Mouse (Mus musculus) embryonic facial prominence, embryonic 11.5 days (tissue): ENCODE measurements around the gene Gpr135. TPM values are rescaled to one million over a fixed set of nuclear protein-coding genes. Genes with fewer than 3 reads are reported as not detected.

ENCODE experiments used
- ATAC-seq: fragments of 200-750 bp; cut with Nextera tagmentation; replicated peaks from 2 replicates; pipeline ENCODE4 v1.8.0; 2017; ENCODE audit warnings: low read depth; ENCODE audit not compliant: insufficient number of reproducible peaks, low FRiP score, low TSS enrichment
- DNase-seq: peaks from one replicate; pipeline ENCODE4 v3.0.0-alpha.2; 2015; ENCODE audit warnings: low spot score
- H3K27ac ChIP-seq: fragments of 300-500 bp; sonication (generic); replicated peaks from 2 replicates; pipeline ENCODE4 v1.5.1; 2014; ENCODE audit warnings: mild to moderate bottlenecking, low read depth, low read length, control low read depth
- H3K27me3 ChIP-seq: fragments of 300-500 bp; sonication (generic); 2 replicates; pipeline ENCODE4 v1.6.1; 2014; ENCODE audit warnings: mild to moderate bottlenecking, low read length, moderate library complexity, mixed read lengths; ENCODE audit not compliant: control insufficient read depth, insufficient read depth
- H3K36me3 ChIP-seq: fragments of 300-500 bp; sonication (generic); replicated peaks from 2 replicates; pipeline ENCODE4 v1.6.1; 2014; ENCODE audit warnings: low read depth, mild to moderate bottlenecking, low read length, moderate library complexity, mixed read lengths; ENCODE audit not compliant: control insufficient read depth, insufficient read depth
- H3K4me1 ChIP-seq: fragments of 300-500 bp; sonication (generic); 2 replicates; pipeline ENCODE4 v1.6.1; 2014; ENCODE audit warnings: low read length, mixed read lengths; ENCODE audit not compliant: control insufficient read depth, insufficient read depth
- H3K4me2 ChIP-seq: fragments of 300-500 bp; sonication (generic); 2 replicates; pipeline ENCODE4 v1.6.1; 2014; ENCODE audit warnings: low read depth, mild to moderate bottlenecking, control low read depth, low read length, moderate library complexity
- H3K4me3 ChIP-seq: fragments of 300-500 bp; sonication (generic); 2 replicates; pipeline ENCODE4 v1.5.1; 2014; ENCODE audit warnings: low read depth, low read length, control low read depth
- H3K9ac ChIP-seq: fragments of 300-500 bp; sonication (generic); replicated peaks from 2 replicates; pipeline ENCODE4 v1.6.1; 2014; ENCODE audit warnings: mild to moderate bottlenecking, control low read depth, low read length
- H3K9me3 ChIP-seq: fragments of 300-500 bp; sonication (generic); replicated peaks from 2 replicates; pipeline ENCODE4 v1.6.1; 2016; ENCODE audit warnings: mild to moderate bottlenecking, low read length, inconsistent platforms, mixed read lengths; ENCODE audit not compliant: control insufficient read depth
- whole genome bisulfite sequencing: fragments of 180-500 bp; shearing (Covaris S2); extraction: QIAGEN DNeasy Blood & Tissue Kit; methylation state at CpG from one replicate; pipeline ENCODE4 v1.1.7; 2014; 5-methylcytosine and 5-hydroxymethylcytosine counted together
- polyA plus RNA-seq: library from polyadenylated mRNA; unstranded; fragments of >200 nt; fragmentation: Nextera tagmentation; extraction: Ambion mirVana; gene quantifications from 2 replicates; pipeline ENCODE4 v1.2.1, GENCODE M21; 2014

Gene Gpr135
- polyA plus RNA-seq, 1 experiment from 2014 or later: 0.55 TPM

- no peak overlapping the region for H3K4me3 ChIP-seq
- no peak overlapping the region for H3K4me2 ChIP-seq
- H3K4me1 ChIP-seq: no peaks in the 10 kb centered on the region
- H3K9me3 ChIP-seq: no peaks in the 10 kb centered on the region
- 65% methylated on average over 3 of the region's 3 CpGs for WGBS
- H3K36me3 ChIP-seq: no peaks in the 10 kb centered on the region
- no peak for ATAC-seq
- no peak overlapping the region for H3K27ac ChIP-seq
- H3K9ac ChIP-seq: no peak overlapping the region
- no peak for DNase-seq
- H3K27me3 ChIP-seq: no peaks in the 10 kb centered on the region
Measured at GRCm38 (mm10) chr12:72081961-72082360, 11.0 kb upstream of the Gpr135 start.

GRCm38 (mm10) chr12:72078248-72078647 is 7.3 kb upstream of the Gpr135 start:
- ATAC-seq: no peak
- H3K4me3 ChIP-seq: no peak overlapping the region
- H3K36me3 ChIP-seq: no peaks in the 10 kb centered on the region
- H3K9me3 ChIP-seq: no peaks in the 10 kb centered on the region
- no peak overlapping the region for H3K27ac ChIP-seq
- no peak overlapping the region for H3K4me2 ChIP-seq
- no peak for DNase-seq
- H3K27me3 ChIP-seq: no peaks in the 10 kb centered on the region
- no peak overlapping the region for H3K9ac ChIP-seq
- 92% methylated on average over 3 of the region's 3 CpGs for WGBS
- no peaks in the 10 kb centered on the region for H3K4me1 ChIP-seq

- WGBS: 3% methylated on average over 40 of the region's 40 CpGs
- H3K27ac ChIP-seq: no peak overlapping the region
- H3K9ac ChIP-seq: peak overlapping the region; percentile 69
- peaks cover 9% of the 10 kb centered on the region for H3K27me3 ChIP-seq
- peak overlapping the region; percentile 65 for H3K4me3 ChIP-seq
- no peaks in the 10 kb centered on the region for H3K36me3 ChIP-seq
- DNase-seq: no peak
- peak overlapping the region; percentile 99 for H3K4me2 ChIP-seq
- no peaks in the 10 kb centered on the region for H3K4me1 ChIP-seq
- peak; percentile 32; the same call in 1 of the 2 replicates for ATAC-seq
- H3K9me3 ChIP-seq: no peaks in the 10 kb centered on the region
Measured at GRCm38 (mm10) chr12:72069626-72070326, 1.1 kb downstream of the Gpr135 start.

GRCm38 (mm10) chr12:72057780-72058179 is 13.1 kb downstream of the Gpr135 start:
- WGBS: 95% methylated on average over 1 of the region's 1 CpGs
- Histone ChIP-seq H3K9me3 (no peaks in the 10 kb centered on the region), H3K27me3 (no peaks in the 10 kb centered on the region), H3K36me3 (no peaks in the 10 kb centered on the region), H3K4me1 (no peaks in the 10 kb centered on the region), H3K9ac (no peak overlapping the region), H3K27ac (no peak overlapping the region), H3K4me3 (no peak overlapping the region), H3K4me2 (no peak overlapping the region)
- ATAC-seq (no peak), DNase-seq (no peak)

GRCm38 (mm10) chr12:72053851-72054250 is 17.1 kb downstream of the Gpr135 start:
- H3K27me3 ChIP-seq: no peaks in the 10 kb centered on the region
- DNase-seq (no peak), ATAC-seq (no peak)
- H3K9ac ChIP-seq: no peak overlapping the region
- no peaks in the 10 kb centered on the region for H3K36me3 ChIP-seq
- H3K9me3 ChIP-seq: no peaks in the 10 kb centered on the region
- no peak overlapping the region for H3K27ac ChIP-seq
- no peaks in the 10 kb centered on the region for H3K4me1 ChIP-seq
- no peak overlapping the region for H3K4me3 ChIP-seq
- no peak overlapping the region for H3K4me2 ChIP-seq
- WGBS: 37% methylated on average over 6 of the region's 6 CpGs

GRCm38 (mm10) chr12:72053303-72053702 is 17.6 kb downstream of the Gpr135 start:
- 43% methylated on average over 6 of the region's 6 CpGs for WGBS
- Histone ChIP-seq H3K9ac (no peak overlapping the region), H3K9me3 (no peaks in the 10 kb centered on the region)

GRCm38 (mm10) chr12:72052571-72052970 is 18.4 kb downstream of the Gpr135 start:
- H3K9ac ChIP-seq: no peak overlapping the region
- H3K4me1 ChIP-seq: no peaks in the 10 kb centered on the region
- DNase-seq: no peak
- H3K4me3 ChIP-seq: no peak overlapping the region
- ATAC-seq: no peak
- no peak overlapping the region for H3K27ac ChIP-seq
- no peak overlapping the region for H3K4me2 ChIP-seq
- WGBS: 75% methylated on average over 6 of the region's 6 CpGs
- H3K36me3 ChIP-seq: no peaks in the 10 kb centered on the region
- no peaks in the 10 kb centered on the region for H3K27me3 ChIP-seq
- no peaks in the 10 kb centered on the region for H3K9me3 ChIP-seq

More at GRCm38 (mm10) chr12:72053303-72053702, 17.6 kb downstream of the Gpr135 start:
- H3K4me3 ChIP-seq: no peak overlapping the region
- H3K36me3 ChIP-seq: no peaks in the 10 kb centered on the region
- no peak overlapping the region for H3K27ac ChIP-seq
- peak; percentile 56 for DNase-seq
- H3K4me1 ChIP-seq: no peaks in the 10 kb centered on the region
- ATAC-seq: no peak
- no peaks in the 10 kb centered on the region for H3K27me3 ChIP-seq
- H3K4me2 ChIP-seq: no peak overlapping the region

- H3K9me3 ChIP-seq: no peaks in the 10 kb centered on the region
- 82% methylated on average over 4 of the region's 4 CpGs for WGBS
- no peak overlapping the region for H3K4me2 ChIP-seq
- H3K9ac ChIP-seq: no peak overlapping the region
- no peak overlapping the region for H3K27ac ChIP-seq
- H3K36me3 ChIP-seq: no peaks in the 10 kb centered on the region
- ATAC-seq (no peak), DNase-seq (no peak)
- no peak overlapping the region for H3K4me3 ChIP-seq
- no peaks in the 10 kb centered on the region for H3K27me3 ChIP-seq
- H3K4me1 ChIP-seq: no peaks in the 10 kb centered on the region
Measured at GRCm38 (mm10) chr12:72050821-72051220, 20.1 kb downstream of the Gpr135 start.
